Mouse (Mus musculus): Measurements from ENCODE around the gene Crhr1. TPM values are rescaled to one million over a fixed set of nuclear protein-coding genes. Genes with fewer than 3 reads are reported as not detected.

Crhr1 gene
- polyA plus RNA-seq, 1 experiment: 63.0 TPM

DNA sequence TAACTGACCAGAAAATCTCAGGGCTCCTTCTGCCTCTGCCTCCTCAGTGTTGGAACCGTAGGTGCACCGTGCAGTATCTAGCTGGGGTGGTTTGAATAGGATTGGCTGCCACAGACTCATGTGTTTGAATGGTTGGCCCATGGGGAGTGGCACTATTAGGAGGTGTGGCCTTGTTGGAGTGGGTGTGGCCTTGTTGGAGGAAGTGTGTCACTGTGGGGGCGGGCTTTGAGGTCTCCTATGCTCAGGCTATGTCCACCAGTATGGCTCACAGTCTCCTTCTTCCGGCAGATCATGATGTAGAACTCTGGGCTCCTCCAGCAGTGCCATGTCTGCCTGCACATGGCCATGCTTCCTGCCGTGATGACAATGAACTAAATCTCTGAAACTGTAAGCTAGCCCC, 89.1 kb downstream of the Crhr1 start:
- no peak overlapping the region for H3K4me3 ChIP-seq (replicated peaks; ENCODE audit: insufficient read depth, low read depth, low read length)
- no peaks in the 10 kb centered on the region for H3K27me3 ChIP-seq (ENCODE audit: control insufficient read depth, insufficient read depth, low read length)
- no peaks in the 10 kb centered on the region for H3K4me1 ChIP-seq (ENCODE audit: control insufficient read depth, insufficient read depth, low read length)
- DNase-seq: no peak
- WGBS: 89% methylated on average over 5 of the region's 5 CpGs
- H3K27ac ChIP-seq (ENCODE audit: insufficient read depth, low read length): no peak overlapping the region
- TF ChIP-seq CTCF (IDR thresholded peaks at IDR 0.05; ENCODE audit: borderline replicate concordance, insufficient read depth, low read depth, low read length) (no peak), POLR2A (IDR thresholded peaks at IDR 0.05; ENCODE audit: borderline replicate concordance, insufficient read depth, low read length) (no peak)

DNA sequence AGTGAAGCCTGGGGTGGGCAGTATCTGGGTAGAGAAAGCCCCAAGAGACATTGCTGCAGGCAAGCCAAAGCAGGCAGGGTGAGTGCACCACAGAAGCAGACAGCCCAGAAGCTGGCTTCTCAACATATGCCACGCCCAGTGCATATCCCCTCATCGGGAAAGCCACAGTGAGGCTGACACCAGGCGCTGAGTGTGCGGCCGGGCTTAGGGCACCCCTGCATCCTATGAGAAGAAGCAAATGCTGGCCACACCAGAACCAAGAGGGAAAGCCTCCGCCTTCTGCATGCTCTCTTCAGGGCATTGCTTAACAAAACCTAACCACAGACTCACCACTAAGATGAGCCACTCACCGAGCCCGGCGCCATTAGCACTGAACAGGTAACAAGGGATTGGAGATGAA, 90.6 kb downstream of the Crhr1 start:
- no peak overlapping the region for H3K27ac ChIP-seq (ENCODE audit: insufficient read depth, low read length)
- DNase-seq: no peak
- no peaks in the 10 kb centered on the region for H3K27me3 ChIP-seq (ENCODE audit: control insufficient read depth, insufficient read depth, low read length)
- no peak overlapping the region for H3K4me3 ChIP-seq (replicated peaks; ENCODE audit: insufficient read depth, low read depth, low read length)
- TF ChIP-seq POLR2A (IDR thresholded peaks at IDR 0.05; ENCODE audit: borderline replicate concordance, insufficient read depth, low read length) (no peak), CTCF (IDR thresholded peaks at IDR 0.05; ENCODE audit: borderline replicate concordance, insufficient read depth, low read depth, low read length) (no peak)
- 84% methylated on average over 9 of the region's 9 CpGs for WGBS
- H3K4me1 ChIP-seq (ENCODE audit: control insufficient read depth, insufficient read depth, low read length): no peaks in the 10 kb centered on the region

Other genes with a start within 250 kb of the Crhr1 start
- gene Nsf, start 178.8 kb upstream of the Crhr1 start, polyA plus RNA-seq (2012; rRNA removed): 472 and 511 TPM in 2 replicates
- gene Arf2, start 166.1 kb upstream of the Crhr1 start, polyA plus RNA-seq (2012; rRNA removed): 55.0 and 57.2 TPM in 2 replicates
- not detected in 2 replicates for gene Sppl2c, start 53.5 kb downstream of the Crhr1 start, polyA plus RNA-seq (2012; rRNA removed)
- gene Mapt, start 98.5 kb downstream of the Crhr1 start, polyA plus RNA-seq (2012; rRNA removed): 273 and 275 TPM in 2 replicates

Data from cerebellum, adult 2 months (tissue).